Mouse (Mus musculus): ENCODE measurements around the gene Ctnna2.

Gene Ctnna2

GRCm38 (mm10) chr6:77265163-77265562, 714.3 kb downstream of the Ctnna2 start:
- peak; percentile 35 for DNase-seq (ENCODE audit: low read depth, low spot score)

- no peak for DNase-seq (ENCODE audit: low read depth, low spot score)
Measured at GRCm38 (mm10) chr6:77257358-77258105, 722.0 kb downstream of the Ctnna2 start.

- DNase-seq (ENCODE audit: low read depth, low spot score) = no peak
Measured at GRCm38 (mm10) chr6:77256348-77256747, 723.2 kb downstream of the Ctnna2 start.

- no peak for DNase-seq (ENCODE audit: low read depth, low spot score)
Measured at GRCm38 (mm10) chr6:77253480-77253879, 726.0 kb downstream of the Ctnna2 start.

GRCm38 (mm10) chr6:77243541-77244231, 735.8 kb downstream of the Ctnna2 start:
- peak; percentile 35 for DNase-seq (ENCODE audit: low read depth, low spot score)

- DNase-seq (ENCODE audit: low read depth, low spot score) = peak; percentile 39
Measured at GRCm38 (mm10) chr6:77242601-77243406, 736.7 kb downstream of the Ctnna2 start, which contains the start of gene Lrrtm1. Gene Lrrtm1 (plus strand): TSS chr6:77242689.

GRCm38 (mm10) chr6:77240426-77240825, 739.1 kb downstream of the Ctnna2 start:
- no peak for DNase-seq (ENCODE audit: low read depth, low spot score)

GRCm38 (mm10) chr6:77222849-77223638, 756.5 kb downstream of the Ctnna2 start:
- DNase-seq (ENCODE audit: low read depth, low spot score) = no peak

GRCm38 (mm10) chr6:77220776-77221175, 758.7 kb downstream of the Ctnna2 start:
- DNase-seq (ENCODE audit: low read depth, low spot score) = no peak

GRCm38 (mm10) chr6:77218875-77219274, 760.6 kb downstream of the Ctnna2 start:
- DNase-seq (ENCODE audit: low read depth, low spot score) = no peak

- no peak for DNase-seq (ENCODE audit: low read depth, low spot score)
Measured at GRCm38 (mm10) chr6:77215322-77215721, 764.2 kb downstream of the Ctnna2 start.

- DNase-seq (ENCODE audit: low read depth, low spot score) = peak; percentile 48
Measured at GRCm38 (mm10) chr6:77213757-77214409, 765.6 kb downstream of the Ctnna2 start.

GRCm38 (mm10) chr6:77209929-77210328, 769.6 kb downstream of the Ctnna2 start:
- no peak for DNase-seq (ENCODE audit: low read depth, low spot score)

GRCm38 (mm10) chr6:77209183-77209582, 770.3 kb downstream of the Ctnna2 start:
- no peak for DNase-seq (ENCODE audit: low read depth, low spot score)

- DNase-seq (ENCODE audit: low read depth, low spot score) = no peak
Measured at GRCm38 (mm10) chr6:77199375-77199774, 780.1 kb downstream of the Ctnna2 start.

GRCm38 (mm10) chr6:77196650-77197049, 782.8 kb downstream of the Ctnna2 start:
- DNase-seq (ENCODE audit: low read depth, low spot score) = no peak

- DNase-seq (ENCODE audit: low read depth, low spot score) = no peak
Measured at GRCm38 (mm10) chr6:77191635-77192034, 787.9 kb downstream of the Ctnna2 start.

- DNase-seq (ENCODE audit: low read depth, low spot score) = no peak
Measured at GRCm38 (mm10) chr6:77188628-77189027, 790.9 kb downstream of the Ctnna2 start.

- DNase-seq (ENCODE audit: low read depth, low spot score) = no peak
Measured at GRCm38 (mm10) chr6:77185751-77186150, 793.7 kb downstream of the Ctnna2 start.

GRCm38 (mm10) chr6:77184896-77185295, 794.6 kb downstream of the Ctnna2 start:
- DNase-seq (ENCODE audit: low read depth, low spot score) = no peak

- no peak for DNase-seq (ENCODE audit: low read depth, low spot score)
Measured at GRCm38 (mm10) chr6:77175764-77176163, 803.7 kb downstream of the Ctnna2 start.
